Mouse (Mus musculus) naive thymus-derived CD4-positive, alpha-beta T cell, adult 5 months (primary cell): ENCODE data around the gene Tpmt. TPM values are rescaled to one million over a fixed set of nuclear protein-coding genes. Genes with fewer than 3 reads are reported as not detected.

ENCODE experiments used
- polyA plus RNA-seq: library from polyadenylated mRNA; unstranded; fragments of 100-300 nt; shearing (Covaris generic); gene quantifications from one replicate; pipeline ENCODE4 v1.2.1, GENCODE M21; 2017

The Tpmt gene
- 2.2 TPM for polyA plus RNA-seq

DNA sequence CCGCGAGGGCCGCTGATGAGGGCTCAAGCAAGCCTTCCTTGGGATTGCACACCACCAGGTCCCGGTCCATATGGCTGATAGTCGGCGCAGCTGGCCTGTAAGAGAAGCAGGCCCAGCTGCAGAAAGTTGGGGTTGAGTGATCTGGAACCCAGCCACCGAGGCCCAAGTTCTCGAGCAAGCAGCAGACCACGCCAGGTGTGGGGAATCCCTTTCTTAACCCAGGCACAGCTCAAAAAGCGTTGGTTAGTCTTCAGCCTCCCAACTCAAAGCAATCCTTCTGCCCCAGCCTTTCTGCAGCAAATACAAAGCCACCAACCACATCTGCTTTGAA is at the start of gene Tpmt:
Gene Tpmt (minus strand): TSS at position 121 of the 331 bp plus-strand sequence.

DNA sequence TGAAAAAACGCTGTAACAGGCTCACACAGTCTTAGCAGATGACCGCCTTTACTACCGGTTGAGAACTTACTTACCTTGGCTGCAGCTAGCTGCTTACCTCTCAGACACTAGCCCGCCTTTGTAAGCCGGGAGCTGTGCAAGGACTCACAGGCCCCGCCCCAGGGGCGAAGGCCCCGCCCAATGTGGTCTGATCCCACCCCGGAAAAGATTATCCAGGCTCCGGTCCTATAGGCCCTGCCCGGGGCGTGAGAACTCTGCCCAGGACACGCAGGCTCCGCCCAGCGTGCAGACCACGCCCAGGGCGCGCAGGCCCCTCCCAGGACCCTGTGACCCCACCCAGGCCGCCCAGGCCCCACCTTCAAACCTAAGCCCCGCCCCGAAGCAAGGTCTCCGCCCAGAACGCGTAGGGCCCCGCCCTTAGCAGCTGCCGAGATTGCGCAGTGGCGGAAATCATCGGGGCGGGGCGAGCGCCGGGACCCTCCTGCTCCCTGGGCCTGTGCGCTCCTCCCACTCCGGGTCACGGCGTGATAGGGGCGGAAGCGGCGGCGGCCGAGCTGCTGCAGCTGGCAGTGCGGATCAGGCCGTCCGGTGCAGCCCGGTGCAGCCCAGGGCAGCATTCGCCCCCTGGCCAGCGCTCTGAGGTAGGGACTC is 1.4 kb downstream of the Tpmt start, which contains the start of gene Kdm1b:
Gene Kdm1b (plus strand): TSS at position 470 of the 651 bp plus-strand sequence.

DNA sequence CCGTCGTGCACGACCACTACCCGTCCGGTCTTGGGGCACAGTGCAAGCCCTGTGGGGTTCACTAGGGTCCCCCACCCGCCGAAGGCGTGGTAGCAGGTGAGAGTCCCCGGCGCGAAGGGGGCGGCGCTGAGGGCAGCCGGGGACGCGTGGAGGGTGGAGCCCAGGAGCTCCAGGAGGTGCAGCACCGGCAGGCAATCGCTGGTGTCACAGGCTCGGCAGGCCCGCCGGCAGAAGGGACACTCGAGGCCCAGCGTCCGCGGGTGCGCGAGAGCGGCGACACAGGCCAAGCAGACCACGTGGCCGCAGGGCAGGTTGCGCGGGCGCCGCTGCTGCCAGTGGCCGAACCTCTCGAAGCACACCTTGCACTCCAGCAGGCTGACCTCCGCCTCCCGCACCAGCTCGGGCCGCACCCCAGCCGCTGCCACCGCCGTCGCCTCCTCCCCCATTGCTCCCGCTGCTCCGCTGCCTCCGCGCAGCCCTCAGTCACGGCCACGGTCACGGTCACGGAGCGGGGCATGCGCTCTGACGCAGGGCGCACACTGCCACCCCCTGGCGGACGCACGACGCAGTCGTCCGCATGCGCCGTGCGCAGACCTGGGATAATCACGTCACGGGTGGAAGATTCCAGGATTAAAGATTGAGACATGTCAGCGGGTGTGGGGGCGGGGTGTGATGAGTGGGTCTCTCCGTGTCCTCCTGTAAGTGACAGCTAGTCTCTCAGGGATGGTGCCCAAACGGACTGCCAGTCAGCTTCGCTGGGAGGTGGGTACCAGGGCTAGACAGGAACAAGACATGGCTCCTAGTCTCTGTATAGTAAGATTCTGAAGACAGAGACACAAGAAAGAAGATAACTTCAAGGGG is 30.0 kb downstream of the Tpmt start, which contains the start of gene Nhlrc1:
Gene Nhlrc1 (minus strand): TSS at position 517 of the 861 bp plus-strand sequence.

Other genes with a start within 250 kb of the Tpmt start
- 0.80 TPM for gene Kif13a, start 114.9 kb downstream of the Tpmt start, polyA plus RNA-seq
- 1.00 TPM for gene Nhlrc1, start 29.9 kb downstream of the Tpmt start, polyA plus RNA-seq
- 24.7 TPM for gene Kdm1b, start 1.2 kb downstream of the Tpmt start, polyA plus RNA-seq
- 201 TPM for gene Dek, start 61.5 kb upstream of the Tpmt start, polyA plus RNA-seq
- gene Rnf144b, start 77.9 kb upstream of the Tpmt start, polyA plus RNA-seq: not detected